Mouse (Mus musculus): ENCODE measurements around the gene Lrrc32.

DNA sequence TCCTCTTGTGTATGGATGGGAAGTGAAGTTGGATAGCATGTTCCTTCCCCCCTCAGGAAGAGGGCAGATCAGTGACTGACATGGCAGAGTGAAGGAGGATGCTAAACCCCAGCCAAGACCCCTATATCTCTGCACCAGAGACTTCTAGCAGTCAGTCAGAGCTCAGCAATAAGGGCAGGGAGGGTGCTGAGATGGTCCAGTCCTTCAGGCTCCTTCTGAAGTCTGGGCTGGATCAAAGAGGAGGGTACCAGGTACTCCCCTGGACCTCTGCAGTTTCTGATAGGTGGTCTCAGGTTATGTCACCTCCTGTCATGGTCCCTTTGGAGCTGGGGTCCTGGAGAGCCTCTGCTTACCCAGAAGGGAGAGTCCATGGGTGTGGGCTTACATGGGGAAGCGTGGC lies 6.5 kb downstream of the Lrrc32 start:
- TF ChIP-seq POLR2A (IDR thresholded peaks at IDR 0.05; ENCODE audit: low read depth, low read length) (no peak), CTCF (IDR thresholded peaks at IDR 0.05; ENCODE audit: extremely low read depth, insufficient read length, insufficient replicate concordance, low read depth, low read length) (no peak)
